Mouse (Mus musculus) liver, embryonic 16.5 days (tissue): Measurements from ENCODE around the gene Arhgef10l. TPM values are rescaled to one million over a fixed set of nuclear protein-coding genes. Genes with fewer than 3 reads are reported as not detected.
"Not testable (repeated sequence)": the region's sequence is repeated elsewhere in the genome, so short reads cannot be mapped to it uniquely, and the experiment has no call there.

ENCODE experiments used
- ATAC-seq: fragments of 200-750 bp; cut with Nextera tagmentation; 2 replicates; pipeline ENCODE4 v1.8.0; 2017; ENCODE audit warnings: low read depth, mild to moderate bottlenecking, moderate number of reproducible peaks, moderate library complexity
- H3K27ac ChIP-seq: fragments of 300-500 bp; sonication (generic); 2 replicates; pipeline ENCODE4 v1.5.1; 2014; ENCODE audit warnings: mild to moderate bottlenecking, low read length
- H3K27me3 ChIP-seq: fragments of 300-500 bp; sonication (generic); 2 replicates; pipeline ENCODE4 v1.6.1; 2014; ENCODE audit warnings: low read depth, low read length, mixed read lengths; ENCODE audit not compliant: control insufficient read depth, insufficient read depth
- H3K36me3 ChIP-seq: fragments of 300-500 bp; sonication (generic); 2 replicates; pipeline ENCODE4 v1.6.1; 2014; ENCODE audit warnings: mild to moderate bottlenecking; ENCODE audit not compliant: control insufficient read depth, insufficient read depth
- H3K4me1 ChIP-seq: fragments of 300-500 bp; sonication (generic); 2 replicates; pipeline ENCODE4 v1.6.1; 2014; ENCODE audit warnings: low read depth, low read length, mixed read lengths; ENCODE audit not compliant: control insufficient read depth
- H3K4me2 ChIP-seq: fragments of 300-500 bp; sonication (generic); 2 replicates; pipeline ENCODE4 v1.6.1; 2014; ENCODE audit warnings: low read depth, low read length, mixed read lengths
- H3K4me3 ChIP-seq: fragments of 300-500 bp; sonication (generic); 2 replicates; pipeline ENCODE4 v1.5.1; 2014; ENCODE audit warnings: low read depth, mild to moderate bottlenecking, low read length
- H3K9ac ChIP-seq: fragments of 300-500 bp; sonication (generic); 2 replicates; pipeline ENCODE4 v1.6.1; 2014; ENCODE audit warnings: low read depth, low read length
- H3K9me3 ChIP-seq: fragments of 300-500 bp; sonication (generic); replicated peaks from 2 replicates; pipeline ENCODE4 v1.6.1; 2016; ENCODE audit warnings: low read length; ENCODE audit not compliant: control insufficient read depth
- WGBS: fragments of 180-500 bp; shearing (Covaris S2); extraction: QIAGEN DNeasy Blood & Tissue Kit; methylation state at CpG from one replicate; pipeline ENCODE4 v1.1.7; 2014; ENCODE audit not compliant: insufficient replicate concordance; 5-methylcytosine and 5-hydroxymethylcytosine counted together
- polyA plus RNA-seq: library from polyadenylated mRNA; unstranded; fragments of >200 nt; fragmentation: Nextera tagmentation; extraction: Ambion mirVana; gene quantifications from 2 replicates; pipeline ENCODE4 v1.2.1, GENCODE M21; 2015

Arhgef10l gene
- polyA plus RNA-seq, 1 experiment from 2014 or later = 6.6 TPM

GRCm38 (mm10) chr4:140569394-140569793 lies 96.4 kb downstream of the Arhgef10l start:
- Histone ChIP-seq H3K4me1 (peaks cover under 1% of the 10 kb centered on the region; the same call in 1 of the 2 replicates), H3K36me3 (peaks cover 5% of the 10 kb centered on the region; the same call in 1 of the 2 replicates), H3K4me3 (no peak overlapping the region), H3K4me2 (no peak overlapping the region), H3K9ac (no peak overlapping the region), H3K27ac (no peak overlapping the region), H3K27me3 (no peaks in the 10 kb centered on the region), H3K9me3 (no peaks in the 10 kb centered on the region)
- WGBS = 55% methylated on average over 2 of the region's 2 CpGs
- ATAC-seq = no peak

GRCm38 (mm10) chr4:140567911-140568480 lies 97.8 kb downstream of the Arhgef10l start:
- no peak for ATAC-seq
- WGBS = 65% methylated on average over 11 of the region's 11 CpGs
- Histone ChIP-seq H3K4me1 (peaks cover 6% of the 10 kb centered on the region; the same call in 1 of the 2 replicates), H3K27ac (no peak overlapping the region), H3K4me3 (no peak overlapping the region), H3K9ac (no peak overlapping the region), H3K27me3 (no peaks in the 10 kb centered on the region), H3K9me3 (no peaks in the 10 kb centered on the region), H3K36me3 (peaks cover 5% of the 10 kb centered on the region), H3K4me2 (no peak overlapping the region)

GRCm38 (mm10) chr4:140566785-140567184 lies 99.0 kb downstream of the Arhgef10l start:
- Histone ChIP-seq H3K9me3 (no peaks in the 10 kb centered on the region; the same call in 1 of the 2 replicates), H3K27me3 (no peaks in the 10 kb centered on the region), H3K4me3 (no peak overlapping the region), H3K36me3 (peaks cover 16% of the 10 kb centered on the region), H3K9ac (no peak overlapping the region), H3K4me1 (peaks cover 6% of the 10 kb centered on the region; the same call in 1 of the 2 replicates), H3K27ac (no peak overlapping the region), H3K4me2 (no peak overlapping the region)
- ATAC-seq = peak; percentile 25; the same call in 1 of the 2 replicates
- 67% methylated on average over 14 of the region's 14 CpGs for WGBS

GRCm38 (mm10) chr4:140564459-140564858 lies 101.4 kb downstream of the Arhgef10l start:
- H3K27ac ChIP-seq, ATAC-seq, H3K9ac ChIP-seq, H3K27me3 ChIP-seq, H3K4me2 ChIP-seq, H3K4me1 ChIP-seq, H3K9me3 ChIP-seq, H3K4me3 ChIP-seq: not testable (repeated sequence)
- peaks cover 22% of the 10 kb centered on the region for H3K36me3 ChIP-seq
- WGBS = 85% methylated on average over 1 of the region's 1 CpGs

GRCm38 (mm10) chr4:140562461-140563178 lies 103.2 kb downstream of the Arhgef10l start:
- Histone ChIP-seq H3K27ac (no peak overlapping the region), H3K4me3 (no peak overlapping the region), H3K4me1 (peaks cover 9% of the 10 kb centered on the region; the same call in 1 of the 2 replicates), H3K9me3 (peaks cover 2% of the 10 kb centered on the region; the same call in 1 of the 2 replicates), H3K27me3 (no peaks in the 10 kb centered on the region), H3K9ac (no peak overlapping the region), H3K36me3 (peaks cover 18% of the 10 kb centered on the region), H3K4me2 (no peak overlapping the region)
- 0 out of 2 replicates have a peak, but pooled peaks have one; percentile 4 for ATAC-seq
- 62% methylated on average over 10 of the region's 10 CpGs for WGBS

- peaks cover 2% of the 10 kb centered on the region; the same call in 1 of the 2 replicates for H3K9me3 ChIP-seq
- H3K36me3 ChIP-seq = peaks cover 18% of the 10 kb centered on the region
- H3K4me3 ChIP-seq = no peak overlapping the region
- no peak overlapping the region for H3K4me2 ChIP-seq
- H3K9ac ChIP-seq = no peak overlapping the region
- peaks cover 9% of the 10 kb centered on the region; the same call in 1 of the 2 replicates for H3K4me1 ChIP-seq
- no peak overlapping the region for H3K27ac ChIP-seq
- ATAC-seq = no peak
- WGBS = 72% methylated on average over 3 of the region's 3 CpGs
- no peaks in the 10 kb centered on the region for H3K27me3 ChIP-seq
Observed at GRCm38 (mm10) chr4:140561744-140562143, 104.1 kb downstream of the Arhgef10l start.

GRCm38 (mm10) chr4:140559862-140560261 lies 106.0 kb downstream of the Arhgef10l start:
- H3K9me3 ChIP-seq = peaks cover 2% of the 10 kb centered on the region; the same call in 1 of the 2 replicates
- H3K4me3 ChIP-seq = no peak overlapping the region
- peaks cover 9% of the 10 kb centered on the region; the same call in 1 of the 2 replicates for H3K4me1 ChIP-seq
- WGBS = 44% methylated on average over 4 of the region's 4 CpGs
- H3K36me3 ChIP-seq = peaks cover 18% of the 10 kb centered on the region
- no peak overlapping the region for H3K9ac ChIP-seq
- H3K27me3 ChIP-seq = no peaks in the 10 kb centered on the region
- H3K27ac ChIP-seq = no peak overlapping the region
- ATAC-seq = no peak
- no peak overlapping the region for H3K4me2 ChIP-seq

GRCm38 (mm10) chr4:140558193-140558592 lies 107.6 kb downstream of the Arhgef10l start:
- peaks cover 2% of the 10 kb centered on the region; the same call in 1 of the 2 replicates for H3K9me3 ChIP-seq
- H3K9ac ChIP-seq = no peak overlapping the region
- no peak overlapping the region for H3K4me3 ChIP-seq
- no peak for ATAC-seq
- H3K36me3 ChIP-seq = peaks cover 18% of the 10 kb centered on the region
- no peak overlapping the region for H3K27ac ChIP-seq
- H3K27me3 ChIP-seq = no peaks in the 10 kb centered on the region
- peaks cover 2% of the 10 kb centered on the region; the same call in 1 of the 2 replicates for H3K4me1 ChIP-seq
- 52% methylated on average over 5 of the region's 5 CpGs for WGBS
- H3K4me2 ChIP-seq = no peak overlapping the region

GRCm38 (mm10) chr4:140556561-140556960 lies 109.3 kb downstream of the Arhgef10l start:
- peaks cover under 1% of the 10 kb centered on the region; the same call in 1 of the 2 replicates for H3K9me3 ChIP-seq
- ATAC-seq = no peak
- H3K27me3 ChIP-seq = no peaks in the 10 kb centered on the region
- no peak overlapping the region for H3K27ac ChIP-seq
- H3K9ac ChIP-seq = no peak overlapping the region
- peaks cover 2% of the 10 kb centered on the region; the same call in 1 of the 2 replicates for H3K4me1 ChIP-seq
- H3K36me3 ChIP-seq = peaks cover 5% of the 10 kb centered on the region
- 77% methylated on average over 10 of the region's 10 CpGs for WGBS
- H3K4me3 ChIP-seq = no peak overlapping the region
- no peak overlapping the region for H3K4me2 ChIP-seq
